8 mouse cellular contexts compared by ENCODE assay signal in the genomic region with DNA sequence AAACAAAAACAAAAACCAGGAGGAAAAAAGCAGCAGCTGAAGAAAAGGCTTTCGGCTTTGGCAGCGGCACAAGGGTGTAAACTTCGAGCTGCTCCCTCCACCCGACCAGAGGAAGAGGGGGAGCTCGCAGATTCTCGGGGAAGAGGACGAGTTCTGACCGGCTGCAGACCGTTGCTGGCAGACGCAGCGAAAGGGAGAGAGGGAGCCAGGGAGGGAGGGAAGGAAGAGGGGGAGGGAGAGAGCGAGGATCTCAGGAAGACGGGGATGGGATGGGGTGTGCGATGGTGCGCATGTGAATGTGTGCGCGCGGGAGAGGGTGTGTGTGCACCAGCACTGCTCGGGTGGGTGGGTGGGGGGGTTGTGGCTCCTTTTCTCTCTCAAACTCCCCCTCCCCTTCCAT. TPM values are rescaled to one million over a fixed set of nuclear protein-coding genes. Genes with fewer than 3 reads are reported as not detected.
DNase-seq lines count a peak whose midpoint lies in the region; ATAC-seq and TF ChIP-seq lines count a peak whose summit lies in the region.

No protein-coding gene starts in this region.

- 0 out of 2 replicates have a peak, but pooled peaks have one; percentile 10 for TF ChIP-seq POLR2A in heart, adult 2 months (IDR thresholded peaks at IDR 0.05; ENCODE audit: insufficient read depth, low read depth, low read length)
- no peak for TF ChIP-seq POLR2A in kidney, adult 2 months (IDR thresholded peaks at IDR 0.05; ENCODE audit: low read depth, low read length)

- H3K36me3 ChIP-seq in embryonic facial prominence, embryonic 11.5 days (replicated peaks; ENCODE audit: control insufficient read depth, insufficient read depth, low read depth, low read length), result no peaks in the 10 kb centered on the region
- H3K36me3 ChIP-seq in heart, adult 2 months (ENCODE audit: control insufficient read depth, insufficient read depth, low read length), result no peaks in the 10 kb centered on the region
- no peaks in the 10 kb centered on the region; the same call in 1 of the 2 replicates for H3K36me3 ChIP-seq in kidney, adult 2 months (ENCODE audit: control insufficient read depth, insufficient read depth, low read length)
- H3K36me3 ChIP-seq in limb, embryonic 13.5 days, result peaks cover 30% of the 10 kb centered on the region
- no peaks in the 10 kb centered on the region for H3K36me3 ChIP-seq in midbrain, postnatal 0 days (ENCODE audit: insufficient read depth, low read length)

- no peak overlapping the region for H3K27ac ChIP-seq in embryonic facial prominence, embryonic 11.5 days (replicated peaks; ENCODE audit: low read depth, low read length)
- peak overlapping the region; percentile 46 for H3K27ac ChIP-seq in heart, adult 2 months
- H3K27ac ChIP-seq in kidney, adult 2 months (ENCODE audit: insufficient read depth, low read depth, low read length), result no peak overlapping the region
- H3K27ac ChIP-seq in limb, embryonic 13.5 days, result peak overlapping the region; percentile 85
- H3K27ac ChIP-seq in midbrain, postnatal 0 days (ENCODE audit: low read depth, low read length), result peak overlapping the region; percentile 68

- peak; percentile 13 for DNase-seq in thymus, postnatal 14 days
- no peak for DNase-seq in thymus, adult 18-20 months
- DNase-seq in embryonic facial prominence, embryonic 11.5 days (ENCODE audit: low spot score), result peak; percentile 71
- peak; percentile 77 to 85 for DNase-seq in heart, adult 2 months
- DNase-seq in kidney, adult 2 months, result peak; percentile 79
- DNase-seq in midbrain, postnatal 0 days (ENCODE audit: low spot score), result peak; percentile 94
- peak; percentile 60 for DNase-seq in urinary bladder, postnatal 25 days (ENCODE audit: low spot score)

- no peak for TF ChIP-seq EP300 in heart, adult 2 months (IDR thresholded peaks at IDR 0.05; ENCODE audit: insufficient read depth, low read depth, low read length)

- peaks cover 5% of the 10 kb centered on the region; the same call in 1 of the 2 replicates for H3K4me1 ChIP-seq in embryonic facial prominence, embryonic 11.5 days (ENCODE audit: control insufficient read depth, insufficient read depth, low read length)
- H3K4me1 ChIP-seq in heart, adult 2 months (ENCODE audit: control insufficient read depth, insufficient read depth, low read length), result peaks cover 25% of the 10 kb centered on the region
- peaks cover 20% of the 10 kb centered on the region for H3K4me1 ChIP-seq in kidney, adult 2 months (ENCODE audit: control insufficient read depth, insufficient read depth, low read length)
- peaks cover 82% of the 10 kb centered on the region for H3K4me1 ChIP-seq in limb, embryonic 13.5 days
- H3K4me1 ChIP-seq in midbrain, postnatal 0 days (ENCODE audit: insufficient read depth, low read length), result 0 out of 2 replicates have a peak, but pooled peaks cover 3% of the 10 kb centered on the region

- TF ChIP-seq CTCF in heart, adult 2 months (IDR thresholded peaks at IDR 0.05), result no peak
- TF ChIP-seq CTCF in kidney, adult 2 months (conservative IDR thresholded peaks at IDR 0.05; ENCODE audit: insufficient read depth, insufficient read length, low read depth, low read length), result no peak
- TF ChIP-seq CTCF in midbrain, postnatal 0 days (IDR thresholded peaks at IDR 0.05), result no peak

- peaks cover 82% of the 10 kb centered on the region for H3K27me3 ChIP-seq in embryonic facial prominence, embryonic 11.5 days (ENCODE audit: control insufficient read depth, insufficient read depth, low read length)
- H3K27me3 ChIP-seq in heart, adult 2 months (ENCODE audit: control insufficient read depth, insufficient read depth, low read length), result no peaks in the 10 kb centered on the region
- no peaks in the 10 kb centered on the region for H3K27me3 ChIP-seq in kidney, adult 2 months (replicated peaks; ENCODE audit: control insufficient read depth, insufficient read depth, low read length)
- peaks cover 47% of the 10 kb centered on the region for H3K27me3 ChIP-seq in limb, embryonic 13.5 days
- H3K27me3 ChIP-seq in midbrain, postnatal 0 days (ENCODE audit: insufficient read depth, low read length), result peaks cover 50% of the 10 kb centered on the region

- intact Hi-C loops in heart, adult 2 months (cut with DNase I), result loop anchor here (2.0 kb wide), 1 partner anchor 25 kb away; no protein-coding TSS in a partner anchor

- 0% methylated on average over 19 of the region's 19 CpGs for WGBS in embryonic facial prominence, embryonic 11.5 days
- WGBS in heart, adult 2 months, result 0% methylated on average over 17 of the region's 19 CpGs
- 2% methylated on average over 19 of the region's 19 CpGs for WGBS in kidney, adult 2 months
- WGBS in limb, embryonic 13.5 days, result 0% methylated on average over 18 of the region's 19 CpGs
- under 1% methylated on average over 17 of the region's 19 CpGs for WGBS in midbrain, postnatal 0 days

- peak overlapping the region; percentile 38 for H3K4me2 ChIP-seq in embryonic facial prominence, embryonic 11.5 days (ENCODE audit: low read depth, low read length)
- peak overlapping the region; percentile 68 for H3K4me2 ChIP-seq in limb, embryonic 13.5 days (replicated peaks)
- H3K4me2 ChIP-seq in midbrain, postnatal 0 days (ENCODE audit: low read depth, low read length, poor library complexity, severe bottlenecking), result peak overlapping the region; percentile 54

- H3K4me3 ChIP-seq in embryonic facial prominence, embryonic 11.5 days (ENCODE audit: low read depth, low read length), result no peak overlapping the region
- H3K4me3 ChIP-seq in heart, adult 2 months, result peak overlapping the region; percentile 21; the same call in 1 of the 2 replicates
- peak overlapping the region; percentile 21; the same call in 1 of the 2 replicates for H3K4me3 ChIP-seq in kidney, adult 2 months (ENCODE audit: insufficient read depth, low read depth, low read length)
- H3K4me3 ChIP-seq in limb, embryonic 13.5 days, result peak overlapping the region; percentile 43
- peak overlapping the region; percentile 30 for H3K4me3 ChIP-seq in midbrain, postnatal 0 days (ENCODE audit: low read depth, low read length)

- H3K9ac ChIP-seq in embryonic facial prominence, embryonic 11.5 days (replicated peaks; ENCODE audit: low read length), result 0 out of 2 replicates have a peak overlapping the region, but pooled peaks have one; percentile 23
- peak overlapping the region; percentile 21; the same call in 1 of the 2 replicates for H3K9ac ChIP-seq in heart, adult 2 months (ENCODE audit: low read depth, low read length)
- H3K9ac ChIP-seq in limb, embryonic 13.5 days, result peak overlapping the region; percentile 64
- H3K9ac ChIP-seq in midbrain, postnatal 0 days (replicated peaks; ENCODE audit: low read length, poor library complexity, severe bottlenecking), result peak overlapping the region; percentile 33; the same call in 1 of the 2 replicates

- ATAC-seq in embryonic facial prominence, embryonic 11.5 days (replicated peaks; ENCODE audit: insufficient number of reproducible peaks, low FRiP score, low TSS enrichment, low read depth), result 0 out of 2 replicates have a peak, but pooled peaks have one; percentile 20
- peak; percentile 84 for ATAC-seq in limb, embryonic 13.5 days (ENCODE audit: low FRiP score, low read depth)
- ATAC-seq in midbrain, postnatal 0 days (ENCODE audit: low FRiP score), result peak; percentile 90

- H3K79me2 ChIP-seq in heart, adult 2 months (replicated peaks; ENCODE audit: control insufficient read depth, insufficient read depth, low read length), result peaks cover 2% of the 10 kb centered on the region

- no peaks in the 10 kb centered on the region for H3K9me3 ChIP-seq in embryonic facial prominence, embryonic 11.5 days (replicated peaks; ENCODE audit: control insufficient read depth, low read length)
- no peaks in the 10 kb centered on the region for H3K9me3 ChIP-seq in limb, embryonic 13.5 days
- no peaks in the 10 kb centered on the region for H3K9me3 ChIP-seq in midbrain, postnatal 0 days (ENCODE audit: low read length)

RNA-seq across cellular contexts. Expression of gene Nfix, which starts 26.3 kb away (rescaled TPM):
- 5.9 and 6.8 TPM in 2 replicates for polyA plus RNA-seq in embryonic facial prominence, embryonic 11.5 days (2014; fragmentation: Nextera tagmentation; extraction: Ambion mirVana)
- 100 to 1,000 TPM; 274 to 297 TPM for total RNA-seq in heart, adult 2 months (2021)
- 49.0 and 68.7 TPM in 2 replicates for polyA plus RNA-seq in heart, adult 2 months (2012; rRNA removed)
- polyA plus RNA-seq in kidney, adult 2 months (2012; rRNA removed), result 17.7 and 22.1 TPM in 2 replicates
- 46.9 and 48.0 TPM in 2 replicates for polyA plus RNA-seq in limb, embryonic 13.5 days (2015; fragmentation: Nextera tagmentation; extraction: Ambion mirVana)
- 40.1 and 62.5 TPM in 2 replicates for total RNA-seq in midbrain, postnatal 0 days (2014; rRNA removed)
- 41.7 and 53.7 TPM in 2 replicates for polyA plus RNA-seq in midbrain, postnatal 0 days (2015; fragmentation: Nextera tagmentation; extraction: Ambion mirVana)

RNA-seq across cellular contexts. Expression of gene Dand5, which starts 48.8 kb away (rescaled TPM):
- polyA plus RNA-seq in embryonic facial prominence, embryonic 11.5 days (2014; fragmentation: Nextera tagmentation; extraction: Ambion mirVana), result 3.6 and 3.8 TPM in 2 replicates
- total RNA-seq in heart, adult 2 months (2021), result 10 to 100 TPM; 11.2 to 12.3 TPM
- polyA plus RNA-seq in heart, adult 2 months (2012; rRNA removed), result 6.1 and 7.6 TPM in 2 replicates
- polyA plus RNA-seq in kidney, adult 2 months (2012; rRNA removed), result 4.4 and 4.5 TPM in 2 replicates
- 6.3 TPM in 2 replicates for polyA plus RNA-seq in limb, embryonic 13.5 days (2015; fragmentation: Nextera tagmentation; extraction: Ambion mirVana)
- total RNA-seq in midbrain, postnatal 0 days (2014; rRNA removed), result 7.6 and 7.7 TPM in 2 replicates
- 12.6 and 14.5 TPM in 2 replicates for polyA plus RNA-seq in midbrain, postnatal 0 days (2015; fragmentation: Nextera tagmentation; extraction: Ambion mirVana)

RNA-seq across cellular contexts. Expression of gene G430095P16Rik, which starts 51.0 kb away (rescaled TPM):
- 3.6 and 5.7 TPM in 2 replicates for polyA plus RNA-seq in embryonic facial prominence, embryonic 11.5 days (2014; fragmentation: Nextera tagmentation; extraction: Ambion mirVana)
- total RNA-seq in heart, adult 2 months (2021), result under 1 TPM in 1 of 2 experiments, not detected in 1; 0.55 TPM
- 0.70 TPM in 1 of 2 replicates, not detected in the other for polyA plus RNA-seq in heart, adult 2 months (2012; rRNA removed)
- polyA plus RNA-seq in kidney, adult 2 months (2012; rRNA removed), result 0.65 and 0.81 TPM in 2 replicates
- polyA plus RNA-seq in limb, embryonic 13.5 days (2015; fragmentation: Nextera tagmentation; extraction: Ambion mirVana), result 7.1 and 9.8 TPM in 2 replicates
- total RNA-seq in midbrain, postnatal 0 days (2014; rRNA removed), result not detected in 2 replicates
- 0.39 and 0.71 TPM in 2 replicates for polyA plus RNA-seq in midbrain, postnatal 0 days (2015; fragmentation: Nextera tagmentation; extraction: Ambion mirVana)

RNA-seq across cellular contexts. Expression of gene Gadd45gip1, which starts 57.5 kb away (rescaled TPM):
- 41.5 and 42.3 TPM in 2 replicates for polyA plus RNA-seq in embryonic facial prominence, embryonic 11.5 days (2014; fragmentation: Nextera tagmentation; extraction: Ambion mirVana)
- 10 to 100 TPM; 27.4 to 29.7 TPM for total RNA-seq in heart, adult 2 months (2021)
- 13.4 and 21.2 TPM in 2 replicates for polyA plus RNA-seq in heart, adult 2 months (2012; rRNA removed)
- 24.2 and 41.0 TPM in 2 replicates for polyA plus RNA-seq in kidney, adult 2 months (2012; rRNA removed)
- 48.1 and 48.4 TPM in 2 replicates for polyA plus RNA-seq in limb, embryonic 13.5 days (2015; fragmentation: Nextera tagmentation; extraction: Ambion mirVana)
- total RNA-seq in midbrain, postnatal 0 days (2014; rRNA removed), result 27.5 and 28.2 TPM in 2 replicates
- polyA plus RNA-seq in midbrain, postnatal 0 days (2015; fragmentation: Nextera tagmentation; extraction: Ambion mirVana), result 42.9 and 45.1 TPM in 2 replicates

Comparison
In these comparisons a context has a peak if more than half of its experiments do, and no peak if none do; other contexts are left out.
1. DNase-seq: peak in thymus, postnatal 14 days (single experiment), embryonic facial prominence, embryonic 11.5 days (single experiment), heart, adult 2 months (2 of 2), kidney, adult 2 months (single experiment), midbrain, postnatal 0 days (single experiment) and urinary bladder, postnatal 25 days (single experiment); none in thymus, adult 18-20 months (0 of 2).
2. ATAC-seq: peak in every context shown above with its lines; median percentile 90 in midbrain, postnatal 0 days; 84 in limb, embryonic 13.5 days; 20 in embryonic facial prominence, embryonic 11.5 days.
3. H3K27ac ChIP-seq: peak in heart, adult 2 months (single experiment), limb, embryonic 13.5 days (single experiment) and midbrain, postnatal 0 days (single experiment); none in embryonic facial prominence, embryonic 11.5 days (single experiment) and kidney, adult 2 months (single experiment).
4. Peak in every context shown above with its lines, with median percentiles within 50 percentile points of each other: H3K4me2 ChIP-seq and H3K9ac ChIP-seq.